Mouse (Mus musculus) layer of hippocampus, adult 11-12 months (tissue): ENCODE results near the gene Cacna2d3.
A peak's percentile ranks its signal among the peaks of the same experiment; 100 is the strongest.

ENCODE experiments used
- DNase-seq: peaks from one replicate; pipeline ENCODE4 v3.0.0; 2022; ENCODE audit warnings: low spot score

The Cacna2d3 gene

GRCm38 (mm10) chr14:29387761-29388160, 333.9 kb downstream of the Cacna2d3 start:
- no peak for DNase-seq

GRCm38 (mm10) chr14:29385500-29385899, 336.2 kb downstream of the Cacna2d3 start:
- no peak for DNase-seq

- no peak for DNase-seq
Observed at GRCm38 (mm10) chr14:29382786-29383185, 338.9 kb downstream of the Cacna2d3 start.

- DNase-seq = no peak
Observed at GRCm38 (mm10) chr14:29366911-29367310, 354.8 kb downstream of the Cacna2d3 start.

DNA sequence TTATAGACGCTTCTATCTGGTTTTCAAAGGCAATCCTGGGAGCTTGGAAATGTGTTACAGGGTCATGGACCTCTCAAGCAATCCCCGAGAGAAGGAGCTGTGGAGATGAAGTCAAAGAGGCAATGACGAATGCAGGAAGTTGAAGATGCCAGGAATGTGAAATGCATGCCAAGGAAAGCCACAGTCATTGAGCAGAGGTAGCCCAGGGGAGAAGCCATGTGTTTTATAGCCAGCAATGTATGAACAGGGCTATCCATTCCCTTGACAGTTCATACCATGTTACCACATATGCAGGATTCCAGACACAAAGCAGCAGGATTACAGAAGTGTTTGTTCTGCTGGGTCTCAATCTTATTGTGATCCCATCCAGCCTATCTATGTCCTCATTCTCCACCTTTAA, 359.2 kb downstream of the Cacna2d3 start:
- no peak for DNase-seq

- no peak for DNase-seq
Observed at GRCm38 (mm10) chr14:29350627-29351026, 371.0 kb downstream of the Cacna2d3 start.

GRCm38 (mm10) chr14:29341581-29341980, 380.1 kb downstream of the Cacna2d3 start:
- DNase-seq = no peak

DNA sequence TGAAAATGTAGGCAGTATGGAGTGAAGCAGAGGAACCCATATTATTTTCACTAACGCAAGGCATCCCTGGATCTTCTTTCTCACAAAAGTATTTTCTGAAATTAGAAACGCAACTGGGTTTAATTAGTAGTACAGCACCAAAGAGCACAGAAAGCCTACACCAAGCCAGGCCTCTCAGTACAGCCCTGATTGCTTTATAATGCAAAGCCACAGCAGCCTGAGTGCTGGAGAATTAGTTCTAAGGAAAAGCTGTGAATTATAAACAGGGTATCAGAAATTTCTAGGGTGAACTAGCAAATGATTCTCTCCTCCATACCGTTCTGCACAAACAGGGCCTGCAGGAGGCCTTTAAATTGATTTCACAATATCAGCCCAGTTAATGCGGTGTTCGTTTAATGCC, 380.9 kb downstream of the Cacna2d3 start:
- no peak for DNase-seq

DNA sequence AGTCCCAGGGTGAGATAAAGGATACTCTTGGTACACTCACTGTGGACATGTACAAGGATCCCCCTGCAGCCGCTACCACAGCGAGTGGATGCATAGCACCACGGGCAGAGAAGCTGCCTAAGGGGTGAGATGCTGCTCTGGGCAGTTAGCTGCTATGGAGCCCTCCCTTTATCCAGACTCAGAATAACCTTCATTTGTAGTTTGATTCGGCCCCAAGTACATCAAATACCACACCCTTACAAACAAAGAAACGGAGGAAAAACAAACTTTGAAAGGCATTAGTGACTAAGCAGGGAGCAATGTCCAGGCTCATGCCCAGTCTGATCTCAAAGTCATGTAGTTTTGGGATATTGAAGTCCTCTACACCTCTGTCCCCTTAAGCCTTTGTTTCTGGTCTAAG, 386.8 kb downstream of the Cacna2d3 start:
- DNase-seq = no peak

- no peak for DNase-seq
Observed at GRCm38 (mm10) chr14:29334216-29334615, 387.4 kb downstream of the Cacna2d3 start.

DNA sequence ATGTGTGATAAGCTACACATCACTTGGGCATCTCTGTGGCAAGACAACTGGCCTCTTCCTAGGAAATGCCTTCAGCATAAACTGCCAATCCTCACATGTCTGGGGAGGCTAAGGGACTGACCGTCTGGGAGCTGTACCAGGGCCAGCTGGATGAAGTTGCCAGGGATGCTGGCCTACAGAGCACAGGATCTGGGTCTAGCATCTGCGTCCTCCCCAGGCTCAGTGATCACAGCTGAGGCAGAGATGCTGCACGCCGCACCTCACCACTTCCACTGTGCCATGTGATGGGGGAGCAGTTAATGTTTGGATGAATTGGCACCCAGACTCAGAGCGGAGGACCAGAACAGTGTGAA, 397.3 kb downstream of the Cacna2d3 start:
- no peak for DNase-seq

DNA sequence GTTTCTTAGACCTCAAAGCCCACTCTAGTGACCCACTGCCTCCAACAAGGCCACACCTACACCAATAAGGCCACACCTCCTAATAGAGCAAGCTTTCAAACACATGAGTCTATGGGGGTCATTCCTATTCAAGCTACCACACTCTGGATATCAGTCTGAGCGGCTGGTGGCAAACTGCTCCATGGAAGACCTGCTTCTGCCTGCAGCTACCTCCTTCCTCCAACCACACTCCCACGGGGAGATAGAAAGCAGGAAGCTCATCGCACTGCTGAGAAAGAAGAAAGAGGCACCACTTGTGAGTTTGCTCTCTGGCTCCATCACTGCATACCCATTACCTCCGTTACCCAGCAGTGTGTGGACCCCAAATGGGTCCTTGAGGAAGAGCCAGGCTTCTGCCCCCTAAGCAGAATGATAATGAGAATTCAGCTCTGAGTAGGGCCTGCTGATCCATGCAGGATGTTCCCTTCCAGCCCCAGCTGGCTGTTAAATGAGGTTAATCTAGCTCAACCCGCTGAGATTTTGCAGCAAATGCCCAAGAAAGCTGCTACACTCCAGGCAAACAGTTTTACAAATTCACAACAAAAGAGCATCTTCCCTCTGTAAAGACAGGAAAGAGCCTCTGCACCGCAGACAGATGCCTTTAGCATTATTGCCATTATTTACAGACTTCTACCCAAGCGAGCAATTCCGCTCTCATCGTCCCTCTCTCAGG, 397.8 kb downstream of the Cacna2d3 start:
- DNase-seq = no peak

DNA sequence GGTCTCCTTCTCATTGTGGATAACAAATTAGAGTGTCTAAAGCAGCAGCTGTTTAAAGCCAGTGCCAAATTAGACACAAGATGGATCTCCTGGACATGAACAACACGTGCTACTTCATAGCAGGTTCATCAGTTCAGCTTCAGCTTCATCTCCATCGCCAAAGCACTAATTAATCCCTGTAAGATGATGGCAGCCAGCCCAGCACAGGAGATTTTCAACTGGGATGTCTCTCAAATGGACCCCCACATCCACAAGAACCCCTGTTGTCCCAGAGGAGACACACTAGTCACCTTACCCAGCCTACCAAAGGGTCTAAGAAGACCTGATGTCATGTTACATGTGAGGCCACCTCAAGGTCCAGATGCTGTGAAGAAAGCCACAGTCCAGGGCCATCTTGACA, 408.2 kb downstream of the Cacna2d3 start:
- no peak for DNase-seq

DNA sequence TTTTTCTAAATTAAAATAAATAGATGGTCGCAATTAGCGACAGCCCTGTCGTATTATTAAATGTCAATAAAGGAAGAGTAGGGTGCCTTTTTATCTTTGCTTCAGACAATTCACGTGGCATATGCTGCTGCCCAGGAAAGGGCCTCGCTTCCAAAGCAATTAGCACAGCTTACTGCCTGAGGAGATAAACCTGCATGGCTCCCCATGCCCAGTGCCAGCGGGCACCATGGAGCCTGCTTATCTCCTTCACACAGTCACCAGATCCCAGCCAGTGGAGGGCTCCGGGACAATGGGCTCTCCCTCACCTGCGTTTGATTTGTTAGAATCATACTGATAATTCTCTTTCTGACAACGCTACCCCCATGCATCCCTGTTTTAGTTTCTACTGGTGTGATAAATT, 416.0 kb downstream of the Cacna2d3 start:
- DNase-seq = no peak

DNA sequence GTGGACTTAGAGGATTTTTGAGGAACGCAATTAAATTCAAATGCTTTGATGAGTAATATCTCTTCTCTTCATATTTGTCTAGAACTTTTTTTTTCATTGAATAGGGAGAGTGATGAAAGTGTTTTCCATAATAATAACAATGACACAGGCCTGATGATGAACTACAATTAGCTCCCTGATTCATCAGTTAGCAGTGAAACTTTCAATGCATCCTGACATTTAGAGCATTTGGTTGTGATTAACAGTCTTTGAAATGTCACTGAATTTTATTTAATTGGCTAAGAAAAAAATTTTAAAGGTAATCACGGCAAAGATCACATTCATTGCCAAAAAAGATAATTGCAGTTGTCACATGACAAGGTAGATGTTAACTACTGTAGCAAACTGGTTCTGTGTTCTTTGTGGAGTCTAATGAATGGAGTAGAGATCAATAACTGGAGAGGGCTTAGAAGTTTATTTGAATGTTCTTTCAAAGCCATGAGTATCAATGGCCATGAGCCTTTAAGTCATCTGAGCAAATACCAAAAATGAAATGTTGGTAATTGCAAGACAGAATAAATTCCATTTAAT, 425.4 kb downstream of the Cacna2d3 start:
- no peak for DNase-seq

DNA sequence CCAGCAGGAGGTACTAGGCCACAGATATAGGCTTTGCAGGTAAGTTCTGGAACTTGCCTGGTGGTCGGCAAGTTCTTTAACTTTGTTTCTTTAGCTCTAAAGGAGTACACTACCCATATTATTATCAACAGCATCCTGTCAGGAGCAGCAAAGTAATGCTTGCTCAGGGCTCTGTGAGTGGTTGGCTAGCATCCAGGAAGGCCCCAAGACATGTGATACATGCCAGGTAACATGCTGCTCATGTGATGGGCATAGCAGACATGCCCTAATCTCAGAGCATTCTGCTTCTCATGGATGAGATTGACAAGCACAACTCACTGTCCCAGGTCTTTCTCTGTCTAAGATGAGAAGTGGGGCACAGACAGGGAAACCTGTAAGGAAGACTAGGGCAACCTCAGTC, 442.8 kb downstream of the Cacna2d3 start:
- DNase-seq = no peak

DNA sequence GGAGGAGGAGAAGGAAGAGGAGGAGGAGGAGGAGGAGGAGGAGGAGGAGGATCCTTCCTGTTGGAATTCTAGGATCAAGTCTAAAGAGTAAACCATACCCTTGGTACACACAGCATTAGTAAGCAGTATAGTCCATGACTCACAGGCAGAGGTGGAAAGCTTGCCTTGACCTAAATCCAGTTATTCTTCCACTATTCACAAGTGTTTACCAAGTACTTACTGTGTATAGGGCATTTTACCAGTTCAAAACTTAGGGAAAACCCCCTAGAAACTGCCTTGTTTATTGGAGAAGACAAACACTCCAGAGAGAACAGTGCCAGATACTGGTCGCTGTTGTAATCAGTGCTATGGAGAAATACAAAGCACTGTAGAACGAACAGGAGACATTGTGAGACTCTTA, 443.3 kb downstream of the Cacna2d3 start:
- DNase-seq = no peak

DNA sequence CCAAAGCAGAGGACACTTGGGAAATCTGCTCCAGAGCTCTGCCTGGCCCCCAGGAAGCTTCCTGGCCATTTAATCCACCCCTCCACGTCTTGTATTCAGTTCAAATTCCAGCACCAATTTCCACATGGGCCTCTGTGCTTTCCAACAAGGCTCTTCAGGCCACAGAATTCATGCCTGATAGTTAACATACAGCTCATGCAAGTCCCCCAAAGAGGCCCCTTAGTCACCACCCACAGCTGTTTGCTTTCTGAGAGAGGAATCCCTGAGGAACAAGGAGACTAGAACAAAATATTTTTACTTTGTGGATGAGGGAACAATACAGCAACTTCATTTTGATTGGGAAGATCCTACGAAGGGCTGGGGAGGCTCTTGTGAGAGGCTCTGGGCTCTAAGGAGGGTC, 444.0 kb downstream of the Cacna2d3 start:
- DNase-seq = no peak

DNA sequence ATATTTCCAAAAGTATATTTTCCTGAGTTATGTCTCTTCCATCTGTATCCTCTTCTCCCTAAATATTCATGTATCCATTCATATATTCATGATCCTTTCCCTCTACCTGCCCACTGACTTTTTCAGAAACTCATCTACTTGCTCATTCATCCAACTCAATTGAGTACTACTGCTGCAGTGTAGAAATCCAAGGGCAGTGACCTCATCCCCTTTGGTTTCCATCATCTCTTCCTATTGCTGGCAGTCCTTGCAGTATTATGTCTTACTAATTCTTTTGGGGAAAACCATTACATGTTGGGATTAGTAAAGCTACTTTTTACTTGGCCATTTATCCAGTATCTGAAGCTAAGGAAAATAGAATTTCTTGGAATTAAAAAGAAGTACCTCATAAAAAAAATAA, 447.8 kb downstream of the Cacna2d3 start:
- no peak for DNase-seq

- DNase-seq = no peak
Observed at GRCm38 (mm10) chr14:29270541-29270940, 451.1 kb downstream of the Cacna2d3 start.

DNA sequence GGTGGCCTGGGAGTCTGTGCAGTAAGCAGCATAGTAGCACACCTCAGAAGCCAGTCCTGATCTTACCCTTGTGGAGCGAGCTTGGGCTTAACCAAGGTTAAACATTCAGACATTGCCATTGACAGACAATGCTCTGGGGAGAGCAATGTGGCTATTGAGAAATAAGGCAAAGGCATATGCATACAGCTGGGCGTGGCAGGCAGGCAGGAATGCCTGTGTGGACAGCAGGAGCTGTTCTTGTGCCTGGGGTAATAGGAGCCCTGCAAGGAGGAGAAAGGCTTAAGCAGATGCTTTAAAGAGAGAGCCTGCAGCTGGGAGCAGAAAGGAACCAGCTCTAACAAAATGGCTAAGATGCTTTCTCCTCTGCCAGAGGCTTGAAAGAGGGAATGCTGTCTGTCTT, 451.8 kb downstream of the Cacna2d3 start:
- no peak for DNase-seq

DNA sequence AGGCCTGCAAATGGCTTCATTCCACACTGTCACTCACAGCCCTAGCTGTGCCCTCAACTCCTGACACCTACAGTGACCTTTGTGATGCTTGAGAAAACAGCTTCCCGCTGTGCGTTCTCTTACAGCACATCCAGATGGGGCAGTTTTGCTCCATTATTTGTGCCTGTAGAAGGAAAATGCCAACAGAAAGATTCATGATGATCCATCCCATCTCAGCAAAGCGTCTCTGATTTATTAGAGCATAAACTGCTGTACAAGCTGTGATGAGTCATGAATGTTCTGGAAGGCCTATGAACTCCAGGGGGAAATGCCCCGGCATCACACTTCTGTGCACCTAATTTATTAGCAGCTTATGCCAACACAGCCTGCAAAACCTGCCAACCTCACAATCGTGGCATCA, 453.1 kb downstream of the Cacna2d3 start:
- no peak for DNase-seq

GRCm38 (mm10) chr14:29267233-29267874, 454.3 kb downstream of the Cacna2d3 start:
- peak; percentile 40 for DNase-seq

DNA sequence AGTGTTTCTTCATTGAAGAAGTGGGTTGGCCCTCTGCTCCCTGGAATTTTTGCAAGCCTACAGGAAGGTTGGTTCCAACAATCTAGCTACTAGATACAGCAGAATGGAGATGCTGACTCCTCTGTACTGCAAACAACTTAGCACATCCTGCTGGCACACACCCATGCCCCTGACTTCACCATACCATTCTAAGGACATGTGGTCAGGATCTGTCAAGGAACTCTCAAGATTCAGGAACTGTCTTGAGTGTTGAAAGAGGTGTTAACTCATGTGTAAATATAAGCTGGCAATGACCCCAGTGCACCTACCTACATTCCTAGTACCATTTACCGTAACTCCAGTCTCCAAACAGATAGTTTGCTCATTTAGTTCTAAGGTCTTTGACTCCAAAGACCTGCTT, 461.0 kb downstream of the Cacna2d3 start:
- no peak for DNase-seq
